Mouse (Mus musculus): Measurements from ENCODE around the gene Cabp2. TPM values are rescaled to one million over a fixed set of nuclear protein-coding genes. Genes with fewer than 3 reads are reported as not detected.
"Not testable (repeated sequence)": the region's sequence is repeated elsewhere in the genome, so short reads cannot be mapped to it uniquely, and the experiment has no call there.

Gene Cabp2
- polyA plus RNA-seq, 1 experiment from 2014 or later = 0.43 TPM

DNA sequence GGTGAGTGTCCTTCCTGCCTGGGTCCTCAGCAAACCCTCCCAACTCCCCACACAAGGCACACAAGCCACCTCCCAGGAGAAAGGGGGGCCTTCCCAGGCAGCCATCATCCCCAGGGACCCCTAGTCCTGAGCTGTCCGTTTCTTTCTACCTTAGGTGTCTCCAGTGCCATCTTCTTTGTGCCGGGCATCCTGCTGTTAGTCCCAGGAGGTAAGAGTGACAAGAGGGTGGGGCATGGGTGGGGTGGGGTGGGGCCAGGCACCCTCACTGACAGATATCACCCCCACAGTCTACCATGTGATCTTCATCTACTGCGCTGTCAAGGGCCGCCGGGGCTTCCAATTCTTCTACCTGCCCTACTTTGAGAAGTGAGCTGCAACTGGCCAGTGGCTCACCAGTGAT is 49.7 kb downstream of the Cabp2 start:
- Histone ChIP-seq H3K27ac (ENCODE audit: low read depth) (peak overlapping the region; percentile 55; the same call in 1 of the 2 replicates), H3K36me3 (replicated peaks; ENCODE audit: insufficient read depth, low read length) (peaks cover 46% of the 10 kb centered on the region), H3K27me3 (ENCODE audit: insufficient read depth, low read length) (no peaks in the 10 kb centered on the region), H3K4me2 (ENCODE audit: low read depth, low read length) (peak overlapping the region; percentile 73), H3K9ac (replicated peaks) (peak overlapping the region; percentile 55), H3K4me3 (ENCODE audit: low read depth, low read length) (peak overlapping the region; percentile 53), H3K9me3 (ENCODE audit: low read length) (no peaks in the 10 kb centered on the region), H3K4me1 (ENCODE audit: insufficient read depth) (peaks cover 28% of the 10 kb centered on the region)
- ATAC-seq = peak; percentile 54
- no peak for DNase-seq
- 62% methylated on average over 5 of the region's 5 CpGs for WGBS (ENCODE audit: insufficient replicate concordance)
- no peak for TF ChIP-seq EP300 (IDR thresholded peaks at IDR 0.05; ENCODE audit: low read depth)

GRCm38 (mm10) chr19:4131768-4132167 is 50.4 kb downstream of the Cabp2 start:
- no peak overlapping the region for H3K9ac ChIP-seq (replicated peaks)
- H3K36me3 ChIP-seq (replicated peaks; ENCODE audit: insufficient read depth, low read length) = peaks cover 46% of the 10 kb centered on the region
- H3K4me3 ChIP-seq (ENCODE audit: low read depth, low read length) = no peak overlapping the region
- peak overlapping the region; percentile 55; the same call in 1 of the 2 replicates for H3K27ac ChIP-seq (ENCODE audit: low read depth)
- H3K4me1 ChIP-seq (ENCODE audit: insufficient read depth) = peaks cover 23% of the 10 kb centered on the region
- TF ChIP-seq EP300 (IDR thresholded peaks at IDR 0.05; ENCODE audit: low read depth) = no peak
- TF ChIP-seq CTCF (IDR thresholded peaks at IDR 0.05; ENCODE audit: low read depth) = peak; percentile 59
- DNase-seq (no peak), ATAC-seq (no peak)
- H3K4me2 ChIP-seq (ENCODE audit: low read depth, low read length) = peak overlapping the region; percentile 73
- H3K9me3 ChIP-seq (ENCODE audit: low read length) = no peaks in the 10 kb centered on the region
- 87% methylated on average over 2 of the region's 2 CpGs for WGBS (ENCODE audit: insufficient replicate concordance)
- H3K27me3 ChIP-seq (ENCODE audit: insufficient read depth, low read length) = no peaks in the 10 kb centered on the region

- peaks cover 17% of the 10 kb centered on the region for H3K4me1 ChIP-seq (ENCODE audit: insufficient read depth)
- no peak overlapping the region for H3K27ac ChIP-seq (ENCODE audit: low read depth)
- no peak overlapping the region for H3K4me3 ChIP-seq (ENCODE audit: low read depth, low read length)
- 85% methylated on average over 4 of the region's 4 CpGs for WGBS (ENCODE audit: insufficient replicate concordance)
- no peak for DNase-seq
- ATAC-seq = no peak
- H3K36me3 ChIP-seq (replicated peaks; ENCODE audit: insufficient read depth, low read length) = peaks cover 30% of the 10 kb centered on the region
- H3K9ac ChIP-seq (replicated peaks) = no peak overlapping the region
- H3K27me3 ChIP-seq (ENCODE audit: insufficient read depth, low read length) = no peaks in the 10 kb centered on the region
- H3K9me3 ChIP-seq (ENCODE audit: low read length) = no peaks in the 10 kb centered on the region
- TF ChIP-seq EP300 (IDR thresholded peaks at IDR 0.05; ENCODE audit: low read depth) (no peak), CTCF (IDR thresholded peaks at IDR 0.05; ENCODE audit: low read depth) (no peak)
- no peak overlapping the region for H3K4me2 ChIP-seq (ENCODE audit: low read depth, low read length)
Observed at GRCm38 (mm10) chr19:4134354-4134753, 53.0 kb downstream of the Cabp2 start.

GRCm38 (mm10) chr19:4135229-4135962 is 54.0 kb downstream of the Cabp2 start:
- H3K27ac ChIP-seq (ENCODE audit: low read depth); H3K9ac ChIP-seq (replicated peaks); H3K4me2 ChIP-seq (ENCODE audit: low read depth, low read length); H3K27me3 ChIP-seq (ENCODE audit: insufficient read depth, low read length); DNase-seq; H3K9me3 ChIP-seq (ENCODE audit: low read length); H3K4me3 ChIP-seq (ENCODE audit: low read depth, low read length): not testable (repeated sequence)
- Histone ChIP-seq H3K36me3 (replicated peaks; ENCODE audit: insufficient read depth, low read length) (peaks cover 24% of the 10 kb centered on the region), H3K4me1 (ENCODE audit: insufficient read depth) (peaks cover 11% of the 10 kb centered on the region)
- WGBS (ENCODE audit: insufficient replicate concordance) = 87% methylated on average over 6 of the region's 6 CpGs
- peak; percentile 16; the same call in 1 of the 2 replicates for ATAC-seq

DNA sequence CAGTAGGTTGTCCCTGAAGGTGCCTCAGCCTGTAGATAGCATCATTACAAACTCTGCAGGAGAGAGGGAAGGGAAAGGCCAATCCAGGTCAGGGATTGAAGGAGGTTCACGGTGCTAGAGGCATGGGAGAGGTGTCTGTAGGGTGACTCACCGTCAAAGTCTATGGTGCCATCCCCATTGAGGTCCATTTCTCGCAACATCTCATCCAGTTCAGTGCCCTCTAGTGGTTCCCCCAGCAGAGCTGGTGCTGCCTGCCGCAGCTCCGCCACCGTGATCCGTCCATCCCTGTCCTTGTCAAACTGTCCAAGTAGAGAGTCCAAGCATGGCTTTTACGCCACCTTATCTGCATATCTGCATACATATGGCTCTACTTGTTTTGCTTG is 54.6 kb downstream of the Cabp2 start:
- peaks cover 19% of the 10 kb centered on the region for H3K36me3 ChIP-seq (replicated peaks; ENCODE audit: insufficient read depth, low read length)
- H3K4me2 ChIP-seq (ENCODE audit: low read depth, low read length); H3K27me3 ChIP-seq (ENCODE audit: insufficient read depth, low read length); DNase-seq; H3K9ac ChIP-seq (replicated peaks); H3K27ac ChIP-seq (ENCODE audit: low read depth); H3K9me3 ChIP-seq (ENCODE audit: low read length); H3K4me3 ChIP-seq (ENCODE audit: low read depth, low read length): not testable (repeated sequence)
- ATAC-seq = peak; percentile 76
- H3K4me1 ChIP-seq (ENCODE audit: insufficient read depth) = peaks cover 11% of the 10 kb centered on the region
- 14% methylated on average over 8 of the region's 8 CpGs for WGBS (ENCODE audit: insufficient replicate concordance)
- peak; percentile 70 for TF ChIP-seq CTCF (IDR thresholded peaks at IDR 0.05; ENCODE audit: low read depth)

GRCm38 (mm10) chr19:4136463-4136862 is 55.1 kb downstream of the Cabp2 start:
- Histone ChIP-seq H3K9me3 (ENCODE audit: low read length) (no peaks in the 10 kb centered on the region), H3K4me1 (ENCODE audit: insufficient read depth) (peaks cover 9% of the 10 kb centered on the region), H3K9ac (replicated peaks) (no peak overlapping the region), H3K27me3 (ENCODE audit: insufficient read depth, low read length) (no peaks in the 10 kb centered on the region), H3K36me3 (replicated peaks; ENCODE audit: insufficient read depth, low read length) (peaks cover 16% of the 10 kb centered on the region), H3K4me3 (ENCODE audit: low read depth, low read length) (no peak overlapping the region), H3K4me2 (ENCODE audit: low read depth, low read length) (no peak overlapping the region), H3K27ac (ENCODE audit: low read depth) (no peak overlapping the region)
- 80% methylated on average over 5 of the region's 5 CpGs for WGBS (ENCODE audit: insufficient replicate concordance)
- no peak for ATAC-seq
- DNase-seq = no peak
- TF ChIP-seq EP300 (IDR thresholded peaks at IDR 0.05; ENCODE audit: low read depth) (no peak), CTCF (IDR thresholded peaks at IDR 0.05; ENCODE audit: low read depth) (peak; percentile 48)

Other genes starting within 250 kb of the Cabp2 start
- 24.8 and 48.6 TPM in 2 replicates for gene Chka, start 229.8 kb upstream of the Cabp2 start, polyA plus RNA-seq (2015; fragmentation: Nextera tagmentation; extraction: Ambion mirVana)
- 28.1 and 29.7 TPM in 2 replicates for gene Tcirg1, start 174.4 kb upstream of the Cabp2 start, polyA plus RNA-seq (2015; fragmentation: Nextera tagmentation; extraction: Ambion mirVana)
- 165 and 167 TPM in 2 replicates for gene Ndufs8, start 168.8 kb upstream of the Cabp2 start, polyA plus RNA-seq (2015; fragmentation: Nextera tagmentation; extraction: Ambion mirVana)
- 9.5 TPM in 2 replicates for gene Aldh3b1, start 151.8 kb upstream of the Cabp2 start, polyA plus RNA-seq (2015; fragmentation: Nextera tagmentation; extraction: Ambion mirVana)
- gene Unc93b1, start 146.4 kb upstream of the Cabp2 start, polyA plus RNA-seq (2015; fragmentation: Nextera tagmentation; extraction: Ambion mirVana) = 42.6 and 48.1 TPM in 2 replicates
- 0.04 and 0.13 TPM in 2 replicates for gene Aldh3b3, start 122.9 kb upstream of the Cabp2 start, polyA plus RNA-seq (2015; fragmentation: Nextera tagmentation; extraction: Ambion mirVana)
- 0.09 and 0.11 TPM in 2 replicates for gene Aldh3b2, start 109.2 kb upstream of the Cabp2 start, polyA plus RNA-seq (2015; fragmentation: Nextera tagmentation; extraction: Ambion mirVana)
- gene Acy3, start 95.0 kb upstream of the Cabp2 start, polyA plus RNA-seq (2015; fragmentation: Nextera tagmentation; extraction: Ambion mirVana) = 19.3 and 22.0 TPM in 2 replicates
- gene Tbx10, start 88.8 kb upstream of the Cabp2 start, polyA plus RNA-seq (2015; fragmentation: Nextera tagmentation; extraction: Ambion mirVana) = not detected in 2 replicates
- 22.0 and 23.0 TPM in 2 replicates for gene Nudt8, start 81.0 kb upstream of the Cabp2 start, polyA plus RNA-seq (2015; fragmentation: Nextera tagmentation; extraction: Ambion mirVana)
- gene Gm49405, start 81.0 kb upstream of the Cabp2 start, polyA plus RNA-seq (2015; fragmentation: Nextera tagmentation; extraction: Ambion mirVana) = 0.26 and 0.49 TPM in 2 replicates
- 0.36 and 0.74 TPM in 2 replicates for gene Doc2g, start 78.3 kb upstream of the Cabp2 start, polyA plus RNA-seq (2015; fragmentation: Nextera tagmentation; extraction: Ambion mirVana)
- gene Ndufv1, start 68.8 kb upstream of the Cabp2 start, polyA plus RNA-seq (2015; fragmentation: Nextera tagmentation; extraction: Ambion mirVana) = 171 and 172 TPM in 2 replicates
- 428 and 442 TPM in 2 replicates for gene Gstp1, start 43.6 kb upstream of the Cabp2 start, polyA plus RNA-seq (2015; fragmentation: Nextera tagmentation; extraction: Ambion mirVana)
- gene Gstp2, start 35.6 kb upstream of the Cabp2 start, polyA plus RNA-seq (2015; fragmentation: Nextera tagmentation; extraction: Ambion mirVana) = 5.8 and 6.4 TPM in 2 replicates
- gene Gstp3, start 22.0 kb upstream of the Cabp2 start, polyA plus RNA-seq (2015; fragmentation: Nextera tagmentation; extraction: Ambion mirVana) = 64.5 and 67.3 TPM in 2 replicates
- gene Cdk2ap2, start 15.6 kb downstream of the Cabp2 start, polyA plus RNA-seq (2015; fragmentation: Nextera tagmentation; extraction: Ambion mirVana) = 91.2 and 91.9 TPM in 2 replicates
- gene Pitpnm1, start 18.4 kb downstream of the Cabp2 start, polyA plus RNA-seq (2015; fragmentation: Nextera tagmentation; extraction: Ambion mirVana) = 6.6 and 7.4 TPM in 2 replicates
- 23.1 and 26.8 TPM in 2 replicates for gene Aip, start 44.3 kb downstream of the Cabp2 start, polyA plus RNA-seq (2015; fragmentation: Nextera tagmentation; extraction: Ambion mirVana)
- gene Gpr152, start 58.2 kb downstream of the Cabp2 start, polyA plus RNA-seq (2015; fragmentation: Nextera tagmentation; extraction: Ambion mirVana) = not detected in 2 replicates
- 0.11 and 0.15 TPM in 2 replicates for gene Cabp4, start 62.5 kb downstream of the Cabp2 start, polyA plus RNA-seq (2015; fragmentation: Nextera tagmentation; extraction: Ambion mirVana)
- gene Coro1b, start 67.0 kb downstream of the Cabp2 start, polyA plus RNA-seq (2015; fragmentation: Nextera tagmentation; extraction: Ambion mirVana) = 63.0 and 64.4 TPM in 2 replicates
- gene Ptprcap, start 72.0 kb downstream of the Cabp2 start, polyA plus RNA-seq (2015; fragmentation: Nextera tagmentation; extraction: Ambion mirVana) = 35.7 and 35.8 TPM in 2 replicates
- 22.1 and 23.0 TPM in 2 replicates for gene Rps6kb2, start 81.8 kb downstream of the Cabp2 start, polyA plus RNA-seq (2015; fragmentation: Nextera tagmentation; extraction: Ambion mirVana)
- 0.73 and 0.90 TPM in 2 replicates for gene Carns1, start 93.9 kb downstream of the Cabp2 start, polyA plus RNA-seq (2015; fragmentation: Nextera tagmentation; extraction: Ambion mirVana)
- 8.4 and 9.9 TPM in 2 replicates for gene Tbc1d10c, start 109.7 kb downstream of the Cabp2 start, polyA plus RNA-seq (2015; fragmentation: Nextera tagmentation; extraction: Ambion mirVana)
- 269 and 284 TPM in 2 replicates for gene Ppp1ca, start 110.5 kb downstream of the Cabp2 start, polyA plus RNA-seq (2015; fragmentation: Nextera tagmentation; extraction: Ambion mirVana)
- gene Rad9a, start 120.1 kb downstream of the Cabp2 start, polyA plus RNA-seq (2015; fragmentation: Nextera tagmentation; extraction: Ambion mirVana) = 8.0 and 9.0 TPM in 2 replicates
- gene Clcf1, start 132.7 kb downstream of the Cabp2 start, polyA plus RNA-seq (2015; fragmentation: Nextera tagmentation; extraction: Ambion mirVana) = 0.91 and 1.1 TPM in 2 replicates
- gene AC109138.7, start 132.8 kb downstream of the Cabp2 start, polyA plus RNA-seq (2015; fragmentation: Nextera tagmentation; extraction: Ambion mirVana) = not detected in 2 replicates
- gene Pold4, start 150.3 kb downstream of the Cabp2 start, polyA plus RNA-seq (2015; fragmentation: Nextera tagmentation; extraction: Ambion mirVana) = 28.5 and 31.1 TPM in 2 replicates
- 3.3 and 3.4 TPM in 2 replicates for gene Ssh3, start 187.6 kb downstream of the Cabp2 start, polyA plus RNA-seq (2015; fragmentation: Nextera tagmentation; extraction: Ambion mirVana)
- 0.54 and 0.92 TPM in 2 replicates for gene Ankrd13d, start 201.6 kb downstream of the Cabp2 start, polyA plus RNA-seq (2015; fragmentation: Nextera tagmentation; extraction: Ambion mirVana)
- 11.9 and 14.8 TPM in 2 replicates for gene Grk2, start 224.6 kb downstream of the Cabp2 start, polyA plus RNA-seq (2015; fragmentation: Nextera tagmentation; extraction: Ambion mirVana)